Mouse (Mus musculus): ENCODE data around the gene Elf4.
"Not testable (repeated sequence)": the region's sequence is repeated elsewhere in the genome, so short reads cannot be mapped to it uniquely, and the experiment has no call there.

The Elf4 gene

GRCm38 (mm10) chrX:48436082-48436481 lies 26.9 kb downstream of the Elf4 start:
- not testable (repeated sequence) for DNase-seq (ENCODE audit: low spot score in 2 of 2)

DNA sequence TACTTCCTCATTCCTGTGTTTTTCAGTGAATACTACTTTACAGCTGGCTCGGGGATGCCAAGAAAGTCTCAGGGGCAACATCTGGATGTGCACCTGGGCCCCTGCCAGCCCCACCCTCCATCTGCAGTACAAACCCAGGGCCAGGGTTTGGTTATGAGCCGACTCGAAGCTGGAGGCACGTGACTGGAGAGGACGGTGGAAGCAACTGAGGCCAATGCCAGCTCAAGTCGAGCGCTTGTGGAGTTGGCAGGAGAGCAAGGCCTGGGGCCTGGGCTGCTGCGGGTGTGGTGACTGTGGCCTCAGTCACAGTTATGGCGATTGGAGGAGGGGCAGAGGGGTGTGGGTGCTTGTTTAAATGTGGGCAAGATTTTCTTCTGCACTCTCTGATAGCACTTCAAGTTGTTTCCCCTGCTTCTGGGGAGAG lies 27.4 kb downstream of the Elf4 start:
- peak in 1 of 2 experiments; percentile 38 for DNase-seq (ENCODE audit: low spot score in 2 of 2)

- DNase-seq (ENCODE audit: low spot score in 2 of 2) = no peak
Measured at GRCm38 (mm10) chrX:48434251-48434650, 28.7 kb downstream of the Elf4 start.

DNA sequence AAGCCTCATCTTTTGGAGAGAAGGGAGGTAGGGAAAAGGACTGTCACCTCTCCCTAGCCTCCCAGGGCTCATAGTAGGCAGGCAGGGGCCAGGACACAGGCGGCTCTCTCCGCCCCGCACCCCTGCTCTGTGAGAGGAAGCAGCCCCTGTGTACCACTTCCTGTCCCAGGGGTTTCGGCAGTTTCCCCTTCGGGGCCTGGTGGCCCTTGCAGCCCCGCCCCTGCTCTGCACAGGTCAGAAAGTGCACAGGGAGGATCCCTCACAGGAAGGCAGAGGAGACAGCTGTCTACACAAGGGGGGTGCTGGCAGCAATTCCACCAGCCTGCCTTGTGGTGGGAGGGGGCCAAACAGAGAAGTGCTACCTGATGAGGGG lies 29.4 kb downstream of the Elf4 start:
- peak; percentile 76 to 82 for DNase-seq (ENCODE audit: low spot score in 2 of 2)

DNA sequence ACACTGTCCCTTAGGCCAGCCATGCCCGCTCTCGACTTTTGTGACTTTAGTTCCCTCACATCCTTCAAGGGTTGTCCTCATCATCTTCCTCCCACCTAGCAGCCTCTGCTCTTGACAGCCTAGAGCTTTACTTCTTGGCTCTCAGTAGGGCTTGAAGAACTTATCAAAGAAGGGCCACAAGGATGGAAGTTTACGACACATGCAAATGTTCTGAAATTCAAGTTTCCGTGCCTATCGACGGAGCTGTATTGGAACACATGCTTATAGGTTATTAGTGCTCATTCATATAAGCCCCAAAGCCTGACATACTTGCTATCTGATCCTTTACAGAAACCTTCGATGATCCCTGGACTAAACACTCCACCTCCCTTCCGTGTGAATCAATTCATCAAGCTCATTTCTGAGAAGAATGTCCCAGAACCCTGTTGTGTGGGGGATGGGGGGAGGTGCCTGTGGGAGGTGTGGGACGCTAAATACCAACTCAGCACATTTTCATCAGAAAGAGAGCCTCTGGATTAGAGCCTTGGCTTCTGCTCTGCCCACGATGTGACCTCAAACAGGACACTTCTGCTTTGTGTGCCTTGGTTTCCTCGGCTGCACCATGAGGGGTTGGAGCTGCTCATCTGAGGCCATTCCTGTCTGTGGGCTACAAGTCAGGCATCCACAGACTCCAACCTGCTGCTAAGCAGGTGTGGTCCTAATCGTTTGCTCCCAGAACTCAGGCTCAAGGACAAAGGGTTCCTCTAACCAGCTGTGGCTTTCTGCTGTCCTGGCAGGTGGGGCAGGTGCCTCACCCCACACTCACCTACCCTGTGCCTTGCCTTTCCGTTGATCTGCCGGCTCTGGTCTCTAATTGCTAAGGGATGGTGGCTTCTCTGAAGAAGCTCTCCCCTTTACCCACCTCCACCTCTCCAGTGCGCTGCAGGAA lies 30.1 kb downstream of the Elf4 start:
- no peak for DNase-seq (ENCODE audit: low spot score in 2 of 2)

DNA sequence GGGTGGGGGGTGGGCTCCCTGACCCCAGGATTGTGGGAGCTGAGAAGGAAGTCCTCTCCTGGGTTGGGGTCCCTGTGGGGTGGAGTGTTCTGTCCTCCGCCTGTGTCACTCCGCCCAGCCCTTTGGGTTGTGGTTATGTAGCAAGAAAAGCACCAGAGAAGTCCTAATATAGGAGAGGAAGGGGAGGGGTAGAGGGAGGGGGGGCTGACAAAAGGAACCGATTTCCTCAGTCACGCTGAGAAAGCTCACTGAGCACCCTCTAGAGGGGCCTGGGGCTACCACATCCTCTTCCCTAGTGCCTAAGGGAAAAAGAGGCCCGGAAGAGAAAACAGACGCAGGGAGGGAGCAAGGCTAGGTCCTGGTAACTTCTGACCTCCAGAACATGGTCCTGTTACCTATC lies 33.4 kb downstream of the Elf4 start:
- peak in 1 of 2 experiments; percentile 32 for DNase-seq (ENCODE audit: low spot score in 2 of 2)

DNA sequence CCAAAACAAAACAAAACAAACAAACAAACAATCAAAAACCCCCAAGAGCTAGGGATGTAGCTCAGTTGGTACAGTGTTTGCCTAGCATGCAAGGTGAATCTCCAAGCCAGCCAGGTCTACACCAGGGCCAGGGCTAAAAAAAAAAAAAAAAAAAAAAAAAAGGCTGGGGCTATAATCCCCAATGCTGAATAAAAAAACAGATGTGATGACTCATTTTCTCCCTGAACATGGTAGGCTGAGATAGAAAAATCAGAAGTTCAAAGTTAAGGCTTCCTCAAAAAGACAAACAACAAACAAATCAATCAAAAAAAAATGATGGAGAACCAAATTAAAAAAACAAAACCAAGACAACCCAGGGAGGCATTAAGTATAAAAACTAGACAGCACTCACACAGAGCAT lies 33.8 kb downstream of the Elf4 start:
- no peak for DNase-seq (ENCODE audit: low spot score in 2 of 2)

DNA sequence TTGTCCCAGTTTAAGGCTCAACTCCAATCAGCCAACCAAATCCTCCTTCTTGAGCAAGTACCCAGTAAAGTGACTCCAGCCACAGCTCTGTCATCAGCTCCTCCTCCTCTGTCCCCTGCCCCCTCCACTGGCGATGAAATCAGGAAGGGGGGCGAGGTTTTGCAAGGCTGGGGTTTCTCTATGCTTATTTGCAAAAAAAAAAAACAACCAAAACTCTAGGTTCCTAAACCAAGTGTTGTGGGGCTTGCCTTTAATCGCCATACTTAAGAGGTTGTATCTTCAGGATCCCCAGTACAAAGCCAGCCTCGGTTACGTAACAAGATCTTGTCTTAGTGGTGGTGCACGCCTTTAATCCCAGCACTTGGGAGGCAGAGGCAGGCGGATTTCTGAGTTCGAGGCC lies 34.3 kb downstream of the Elf4 start:
- DNase-seq (ENCODE audit: low spot score in 2 of 2) = no peak

DNA sequence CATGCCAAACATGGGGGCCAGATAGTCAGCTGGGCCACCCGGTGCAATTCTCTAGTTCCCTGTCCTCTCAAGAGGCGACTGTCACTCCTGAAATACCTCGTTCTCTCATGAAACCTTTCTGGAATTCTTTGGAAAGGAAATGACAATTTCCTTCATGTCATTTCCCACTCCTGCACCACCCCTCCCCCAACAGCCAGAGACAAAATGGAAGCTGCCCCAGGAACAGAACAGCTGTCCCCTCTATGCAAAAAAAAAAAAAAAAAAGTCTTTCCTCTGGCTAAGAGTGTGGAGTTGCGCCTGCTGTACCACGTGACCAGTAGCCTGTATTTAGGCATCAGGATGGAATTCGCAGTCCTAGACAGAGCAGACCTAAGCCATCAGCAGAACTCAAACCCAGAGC lies 34.7 kb downstream of the Elf4 start:
- no peak for DNase-seq (ENCODE audit: low spot score in 2 of 2)

DNA sequence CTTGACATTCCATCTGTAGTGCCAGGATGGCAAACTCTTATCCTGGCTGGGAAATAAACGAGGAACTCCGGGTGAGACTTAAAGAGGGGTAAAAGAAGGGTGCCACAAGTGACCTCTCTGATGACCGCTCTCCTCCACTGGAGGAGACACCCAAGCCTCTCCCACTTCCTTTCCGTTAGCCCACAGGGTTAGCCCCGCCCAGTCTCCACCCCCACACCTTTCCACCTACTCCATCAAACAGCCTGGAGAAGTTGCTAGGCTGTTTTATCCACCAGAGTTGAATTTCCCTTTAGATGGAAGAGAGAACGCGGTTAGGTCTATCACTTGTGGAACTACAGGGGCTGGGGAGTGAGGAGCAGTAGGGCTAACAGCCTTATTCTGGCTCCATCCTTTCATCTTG lies 37.7 kb downstream of the Elf4 start:
- peak; percentile 28 to 40 for DNase-seq (ENCODE audit: low spot score in 2 of 2)

- peak; percentile 84 to 86 for DNase-seq (ENCODE audit: low spot score in 2 of 2)
Measured at GRCm38 (mm10) chrX:48424583-48424982, 38.3 kb downstream of the Elf4 start.

DNA sequence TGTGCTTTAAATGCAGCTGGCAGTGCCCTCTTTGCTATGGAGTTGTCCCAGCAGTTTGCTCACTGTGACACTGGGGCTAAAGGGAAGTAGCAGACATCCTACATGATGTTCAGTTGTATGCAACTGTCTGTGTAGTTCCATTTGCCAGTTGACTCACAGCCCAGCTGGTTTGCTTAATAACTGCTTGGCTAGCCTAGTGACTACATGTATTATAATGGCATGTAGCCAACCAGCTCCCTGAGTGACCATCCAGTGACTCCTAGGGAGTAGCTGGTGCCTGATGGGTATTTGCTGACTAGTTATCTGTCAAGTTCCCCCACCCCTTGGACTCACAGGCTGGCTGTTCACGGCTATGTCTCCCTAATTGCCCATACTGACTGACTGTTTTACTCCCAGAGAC lies 39.3 kb downstream of the Elf4 start:
- no peak for DNase-seq (ENCODE audit: low spot score in 2 of 2)

DNA sequence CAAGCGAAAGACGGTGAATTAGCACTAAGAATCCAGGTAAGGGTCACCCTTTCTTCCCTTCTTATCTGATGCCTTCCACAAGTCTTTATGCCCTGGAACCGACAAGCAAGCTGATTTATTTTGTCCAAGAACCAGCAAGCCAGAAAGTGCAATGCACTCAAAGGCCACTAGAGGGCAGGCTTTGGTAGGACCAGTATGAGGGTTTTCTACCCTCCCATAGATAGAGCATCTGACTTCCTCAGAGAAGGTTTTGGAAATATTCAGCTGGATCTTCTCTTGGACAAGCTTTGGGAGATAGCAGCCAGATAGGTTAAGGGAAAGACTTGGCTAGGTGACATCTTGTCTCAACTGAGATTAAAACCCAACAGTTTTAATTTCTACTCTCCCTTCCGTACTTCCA lies 39.9 kb downstream of the Elf4 start:
- DNase-seq (ENCODE audit: low spot score in 2 of 2) = peak; percentile 63 to 68

GRCm38 (mm10) chrX:48418417-48418816 lies 44.5 kb downstream of the Elf4 start:
- DNase-seq (ENCODE audit: low spot score in 2 of 2) = no peak

DNA sequence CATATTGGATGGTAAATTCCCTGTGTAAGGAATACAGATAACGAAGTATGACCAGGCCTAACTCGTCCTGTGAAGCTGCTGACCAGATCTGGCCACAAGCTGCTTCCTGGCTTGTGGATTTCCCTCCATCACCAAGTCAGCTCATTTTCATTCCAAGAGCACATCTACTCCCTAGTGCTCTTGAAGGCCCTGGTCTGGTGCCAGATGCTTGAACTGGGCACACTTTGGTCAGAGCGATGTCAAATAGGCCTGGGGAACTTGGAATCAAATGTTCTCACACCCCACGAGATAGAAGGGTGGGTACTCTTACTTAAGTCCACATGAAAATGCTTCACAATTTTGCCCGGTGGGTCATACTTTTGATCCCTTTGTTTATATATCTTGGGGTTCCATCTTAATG lies 48.6 kb downstream of the Elf4 start:
- no peak for DNase-seq (ENCODE audit: low spot score in 2 of 2)

DNA sequence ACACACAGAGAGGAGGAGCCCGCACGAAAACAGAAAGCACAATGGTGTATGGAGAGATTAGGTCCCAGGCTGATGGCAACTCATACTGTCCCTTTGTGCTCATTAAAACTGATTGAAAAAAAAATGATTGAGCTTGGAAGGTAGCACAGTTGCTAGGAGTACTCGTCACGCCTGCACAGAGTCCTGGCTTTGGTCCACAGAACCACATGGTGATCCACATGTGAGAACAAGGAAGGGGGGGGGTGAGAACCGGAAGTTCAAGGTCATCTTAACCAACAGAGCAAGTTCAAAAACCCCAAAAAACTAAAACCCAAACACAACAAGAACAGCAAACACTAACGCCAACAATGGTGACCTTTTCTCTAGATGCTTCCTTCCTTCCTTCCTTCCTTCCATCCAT lies 50.3 kb downstream of the Elf4 start:
- DNase-seq (ENCODE audit: low spot score in 2 of 2) = no peak

DNA sequence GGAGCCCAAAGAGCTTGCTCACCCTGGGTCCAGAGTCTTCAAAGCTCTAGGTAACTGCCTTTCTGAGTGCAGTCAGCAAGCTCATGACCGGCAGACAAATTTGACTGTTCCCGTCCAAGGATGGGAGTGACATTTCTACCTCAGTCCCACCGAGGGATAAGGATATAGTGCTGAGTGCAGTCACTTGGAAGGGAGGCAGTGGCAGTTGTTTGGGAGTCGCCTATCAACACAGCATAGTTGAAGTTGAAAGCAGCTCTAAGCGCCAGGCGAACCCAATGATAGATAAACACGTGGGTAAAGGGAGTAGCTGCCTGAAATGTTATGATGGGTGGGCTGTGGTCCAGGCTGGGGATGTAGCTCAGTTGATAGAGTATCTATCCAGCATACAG lies 52.5 kb downstream of the Elf4 start:
- DNase-seq (ENCODE audit: low spot score in 2 of 2) = no peak

DNA sequence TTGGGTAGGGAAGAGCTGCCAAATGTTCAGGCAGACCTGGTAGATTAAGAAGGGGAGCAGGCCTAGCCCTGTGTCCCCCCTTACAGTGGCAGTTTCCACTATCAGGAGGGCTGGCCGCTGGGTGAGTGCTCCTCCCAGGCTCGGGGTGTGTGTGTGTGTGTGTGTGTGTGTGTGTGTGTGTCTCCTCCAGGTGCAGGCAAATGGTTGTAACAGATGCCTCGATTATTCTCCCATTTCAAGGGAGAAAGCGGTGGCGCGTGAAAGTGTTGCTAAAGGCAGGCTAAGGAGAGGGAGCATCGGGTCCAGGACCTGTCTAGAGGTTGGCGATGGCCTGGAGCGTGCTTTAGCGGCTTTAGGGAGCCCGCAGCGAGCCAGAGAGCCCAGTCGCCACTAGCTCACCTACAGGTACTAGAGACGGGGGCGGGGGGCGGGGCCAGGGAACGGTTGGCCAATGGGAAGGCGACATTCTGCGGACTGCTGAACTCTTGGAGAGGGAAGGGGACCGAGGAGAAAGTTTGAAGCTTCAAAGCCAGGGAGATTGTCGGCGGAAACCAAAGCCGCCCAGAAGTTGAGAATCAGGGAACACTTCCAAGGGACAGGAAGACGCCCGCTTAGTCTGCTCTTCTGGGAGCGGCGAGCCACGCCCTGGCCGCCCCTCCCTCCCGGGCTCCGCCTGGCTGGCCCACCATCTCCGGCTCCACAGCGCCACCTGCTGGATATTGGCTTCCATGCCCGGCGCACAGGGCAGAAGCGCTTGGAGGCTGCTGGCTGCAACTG lies 53.1 kb downstream of the Elf4 start:
- DNase-seq (ENCODE audit: low spot score in 2 of 2) = peak; percentile 73 to 83

DNA sequence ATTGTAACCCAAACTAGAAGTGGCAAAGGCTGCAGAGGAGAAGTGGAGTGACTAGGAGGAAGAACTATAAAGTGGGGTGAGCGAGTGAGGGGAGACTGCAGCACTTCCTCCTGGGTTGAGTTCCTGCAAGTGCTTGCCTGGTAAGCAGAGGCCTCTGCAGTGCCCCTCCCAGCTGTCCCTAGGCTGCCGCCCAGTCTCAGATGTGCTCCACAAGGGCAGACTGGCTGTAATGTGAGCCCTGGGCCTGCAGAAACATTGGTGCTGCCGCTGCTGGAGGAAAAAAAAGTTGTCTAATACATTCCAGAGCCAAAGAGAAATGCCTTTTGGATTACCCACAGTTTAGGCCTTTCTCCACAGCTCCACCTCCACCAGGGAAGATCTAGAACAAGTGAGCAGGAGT lies 57.8 kb downstream of the Elf4 start:
- DNase-seq (ENCODE audit: low spot score in 2 of 2) = no peak

GRCm38 (mm10) chrX:48399994-48400393 lies 62.9 kb downstream of the Elf4 start:
- no peak for DNase-seq (ENCODE audit: low spot score in 2 of 2)

DNA sequence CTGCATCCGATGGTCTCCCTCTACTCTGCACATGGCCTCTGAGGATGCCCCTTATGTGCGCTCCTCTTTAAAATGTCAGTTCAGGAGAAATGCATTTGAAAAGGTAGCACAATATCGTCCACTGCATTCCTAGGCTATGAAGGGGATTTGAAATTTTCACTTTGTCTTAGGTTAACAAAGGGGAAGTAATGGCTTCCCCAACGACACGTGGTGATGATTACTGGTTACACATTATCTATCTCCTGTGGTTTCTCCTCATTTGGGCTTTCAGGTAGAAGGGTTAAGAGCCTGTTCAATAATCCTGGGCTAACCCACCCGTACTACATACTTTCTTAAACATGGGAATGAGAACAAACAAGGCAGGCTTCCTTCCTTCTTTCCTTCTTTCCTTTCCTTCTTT lies 73.6 kb downstream of the Elf4 start:
- no peak for DNase-seq (ENCODE audit: low spot score in 2 of 2)

DNA sequence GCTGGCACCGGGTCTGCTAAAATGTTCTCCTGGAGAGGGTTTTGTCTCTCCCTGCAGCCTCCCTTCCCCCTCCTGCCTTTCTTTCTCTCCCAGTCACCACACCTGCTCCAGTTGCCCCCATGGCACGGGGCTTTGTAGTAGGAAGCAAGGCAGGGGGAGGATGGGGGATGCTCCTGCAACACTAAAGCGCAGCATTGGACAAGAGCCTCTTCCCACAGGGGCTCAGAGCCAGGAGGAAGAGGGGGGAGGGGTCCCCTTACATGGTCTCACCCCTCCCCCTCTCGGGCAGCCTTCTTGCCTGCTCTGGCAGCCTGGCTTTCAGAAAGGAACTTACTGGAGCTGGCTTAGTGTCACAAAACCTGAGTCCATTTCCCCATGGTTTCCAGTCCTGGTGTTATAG lies 77.0 kb downstream of the Elf4 start:
- DNase-seq (ENCODE audit: low spot score in 2 of 2) = no peak

DNA sequence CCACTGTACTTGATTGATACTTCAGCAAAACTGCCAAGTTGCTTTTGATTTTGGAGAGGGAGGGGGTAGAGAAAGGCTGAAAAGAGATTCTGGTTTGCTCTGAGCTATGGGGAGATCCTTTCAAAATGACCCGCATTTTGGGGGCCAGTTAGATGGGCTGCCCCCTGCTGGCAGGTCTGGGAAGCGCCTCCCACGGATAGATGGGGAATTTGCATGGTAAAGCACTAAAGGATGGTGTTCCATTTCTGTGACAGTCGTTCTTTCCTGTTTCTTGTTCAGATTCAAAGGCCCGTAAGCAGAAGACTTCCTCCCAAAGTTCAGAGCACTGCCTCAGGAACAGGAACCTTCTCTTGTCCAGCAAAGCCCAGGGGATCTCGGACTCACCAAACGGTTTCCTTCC lies 79.3 kb downstream of the Elf4 start:
- DNase-seq (ENCODE audit: low spot score in 2 of 2) = peak; percentile 25 to 48

Data from natural killer cell, adult 2 months (primary cell).